Mouse (Mus musculus) heart, embryonic 16.5 days (tissue): ENCODE measurements around the gene Lix1l. TPM values are rescaled to one million over a fixed set of nuclear protein-coding genes. Genes with fewer than 3 reads are reported as not detected.

Experiments used
- ATAC-seq: fragments of 200-750 bp; cut with Nextera tagmentation; replicated peaks from 2 replicates; pipeline ENCODE4 v1.8.0; 2017; ENCODE audit warnings: moderate number of reproducible peaks; ENCODE audit not compliant: insufficient read depth, low FRiP score; ENCODE audit errors: extremely low read depth
- H3K27ac ChIP-seq: fragments of 300-500 bp; sonication (generic); 2 replicates; pipeline ENCODE4 v1.5.1; 2014; ENCODE audit warnings: mild to moderate bottlenecking, low read length, control low read depth, moderate library complexity
- H3K27me3 ChIP-seq: fragments of 300-500 bp; sonication (generic); 2 replicates; pipeline ENCODE4 v1.6.1; 2014; ENCODE audit warnings: low read length, mixed read lengths; ENCODE audit not compliant: control insufficient read depth, insufficient read depth
- H3K36me3 ChIP-seq: fragments of 300-500 bp; sonication (generic); 2 replicates; pipeline ENCODE4 v1.6.1; 2014; ENCODE audit not compliant: control insufficient read depth, insufficient read depth
- H3K4me1 ChIP-seq: fragments of 300-500 bp; sonication (generic); 2 replicates; pipeline ENCODE4 v1.6.1; 2014; ENCODE audit warnings: low read length, mixed read lengths; ENCODE audit not compliant: control insufficient read depth, insufficient read depth
- H3K4me2 ChIP-seq: fragments of 300-500 bp; sonication (generic); 2 replicates; pipeline ENCODE4 v1.6.1; 2014; ENCODE audit warnings: low read depth, mild to moderate bottlenecking, control low read depth, low read length
- H3K4me3 ChIP-seq: fragments of 300-500 bp; sonication (generic); 2 replicates; pipeline ENCODE4 v1.5.1; 2014; ENCODE audit warnings: mild to moderate bottlenecking, control low read depth, low read length
- H3K9ac ChIP-seq: fragments of 300-500 bp; sonication (generic); 2 replicates; pipeline ENCODE4 v1.6.1; 2014; ENCODE audit warnings: low read length, control low read depth
- H3K9me3 ChIP-seq: fragments of 300-500 bp; sonication (generic); replicated peaks from 2 replicates; pipeline ENCODE4 v1.6.1; 2016; ENCODE audit warnings: low read length; ENCODE audit not compliant: control insufficient read depth
- WGBS: fragments of 180-500 bp; shearing (Covaris S2); extraction: QIAGEN DNeasy Blood & Tissue Kit; methylation state at CpG from one replicate; pipeline ENCODE4 v1.1.7; 2014; 5-methylcytosine and 5-hydroxymethylcytosine counted together
- polyA plus RNA-seq: library from polyadenylated mRNA; unstranded; fragments of >200 nt; fragmentation: Nextera tagmentation; extraction: Ambion mirVana; gene quantifications from 2 replicates; pipeline ENCODE4 v1.2.1, GENCODE M21; 2015

Lix1l gene
- polyA plus RNA-seq, 1 experiment from 2014 or later, result 4.3 TPM

- Histone ChIP-seq H3K9me3 (no peaks in the 10 kb centered on the region), H3K36me3 (no peaks in the 10 kb centered on the region), H3K27me3 (no peaks in the 10 kb centered on the region), H3K4me2 (peak within 1 kb of the TSS; percentile 78), H3K4me3 (peak within 1 kb of the TSS; percentile 52), H3K4me1 (peaks cover 4% of the 10 kb centered on the region), H3K27ac (no peak within 1 kb of the TSS), H3K9ac (peak within 1 kb of the TSS; percentile 35)
- WGBS, result 6% methylated on average over 35 of the region's 35 CpGs
- peak; percentile 95 for ATAC-seq
These were observed 68.9 kb downstream of the Lix1l start, which contains the start of gene Ankrd35 for GRCm38 (mm10) chr3:96669727-96670468. Gene Ankrd35 (plus strand): TSS chr3:96670131.

GRCm38 (mm10) chr3:96671519-96671918 lies 70.6 kb downstream of the Lix1l start:
- Histone ChIP-seq H3K27me3 (no peaks in the 10 kb centered on the region), H3K36me3 (no peaks in the 10 kb centered on the region), H3K4me1 (peaks cover 4% of the 10 kb centered on the region), H3K9me3 (no peaks in the 10 kb centered on the region), H3K9ac (no peak overlapping the region), H3K27ac (no peak overlapping the region), H3K4me2 (no peak overlapping the region), H3K4me3 (no peak overlapping the region)
- WGBS, result 91% methylated on average over 5 of the region's 5 CpGs
- no peak for ATAC-seq

GRCm38 (mm10) chr3:96673514-96673913 lies 72.6 kb downstream of the Lix1l start:
- no peak for ATAC-seq
- Histone ChIP-seq H3K9me3 (no peaks in the 10 kb centered on the region), H3K27me3 (0 out of 2 replicates have a peak, but pooled peaks cover 5% of the 10 kb centered on the region), H3K4me3 (no peak overlapping the region), H3K9ac (no peak overlapping the region), H3K27ac (no peak overlapping the region), H3K36me3 (no peaks in the 10 kb centered on the region), H3K4me1 (peaks cover 4% of the 10 kb centered on the region), H3K4me2 (no peak overlapping the region)
- WGBS, result 64% methylated on average over 4 of the region's 4 CpGs

GRCm38 (mm10) chr3:96674442-96674841 lies 73.5 kb downstream of the Lix1l start:
- H3K4me2 ChIP-seq, result no peak overlapping the region
- WGBS, result 62% methylated on average over 8 of the region's 8 CpGs

GRCm38 (mm10) chr3:96675171-96675570 lies 74.2 kb downstream of the Lix1l start:
- Histone ChIP-seq H3K4me2 (no peak overlapping the region), H3K36me3 (no peaks in the 10 kb centered on the region), H3K9me3 (no peaks in the 10 kb centered on the region), H3K4me3 (no peak overlapping the region), H3K27ac (no peak overlapping the region), H3K4me1 (peaks cover 4% of the 10 kb centered on the region), H3K27me3 (0 out of 2 replicates have a peak, but pooled peaks cover 5% of the 10 kb centered on the region), H3K9ac (no peak overlapping the region)
- WGBS, result 83% methylated on average over 3 of the region's 3 CpGs
- no peak for ATAC-seq

More at GRCm38 (mm10) chr3:96674442-96674841, 73.5 kb downstream of the Lix1l start:
- Histone ChIP-seq H3K9ac (no peak overlapping the region), H3K4me3 (no peak overlapping the region), H3K27ac (no peak overlapping the region), H3K27me3 (0 out of 2 replicates have a peak, but pooled peaks cover 5% of the 10 kb centered on the region), H3K36me3 (no peaks in the 10 kb centered on the region), H3K9me3 (no peaks in the 10 kb centered on the region), H3K4me1 (peaks cover 4% of the 10 kb centered on the region)
- ATAC-seq, result no peak

- Histone ChIP-seq H3K27ac (no peak overlapping the region), H3K36me3 (no peaks in the 10 kb centered on the region), H3K9ac (no peak overlapping the region), H3K9me3 (no peaks in the 10 kb centered on the region), H3K27me3 (0 out of 2 replicates have a peak, but pooled peaks cover 5% of the 10 kb centered on the region), H3K4me3 (no peak overlapping the region), H3K4me2 (no peak overlapping the region), H3K4me1 (peaks cover under 1% of the 10 kb centered on the region; the same call in 1 of the 2 replicates)
- WGBS, result 64% methylated on average over 3 of the region's 3 CpGs
- ATAC-seq, result no peak
These were observed 74.7 kb downstream of the Lix1l start for GRCm38 (mm10) chr3:96675690-96676089.

Other genes with a start within 250 kb of the Lix1l start
- gene BC107364, start 148.8 kb upstream of the Lix1l start, polyA plus RNA-seq, result 1.3 and 1.5 TPM in 2 replicates
- 8.5 and 10.9 TPM in 2 replicates for gene Hfe2, start 76.0 kb upstream of the Lix1l start, polyA plus RNA-seq
- gene Txnip, start 43.2 kb upstream of the Lix1l start, polyA plus RNA-seq, result 209 and 226 TPM in 2 replicates
- gene Gm16253, start 24.2 kb upstream of the Lix1l start, polyA plus RNA-seq, result 1.3 and 1.4 TPM in 2 replicates
- 33.4 and 36.4 TPM in 2 replicates for gene Polr3gl, start 7.0 kb upstream of the Lix1l start, polyA plus RNA-seq
- 6.9 and 7.2 TPM in 2 replicates for gene Ankrd34a, start 4.5 kb upstream of the Lix1l start, polyA plus RNA-seq
- 83.8 and 86.4 TPM in 2 replicates for gene Rbm8a, start 28.8 kb downstream of the Lix1l start, polyA plus RNA-seq
- 44.2 and 44.7 TPM in 2 replicates for gene Pex11b, start 34.2 kb downstream of the Lix1l start, polyA plus RNA-seq
- gene Gm42957, start 34.3 kb downstream of the Lix1l start, polyA plus RNA-seq, result 0.14 and 0.19 TPM in 2 replicates
- 0.83 and 1.1 TPM in 2 replicates for gene Itga10, start 44.4 kb downstream of the Lix1l start, polyA plus RNA-seq
- gene Ankrd35, start 69.0 kb downstream of the Lix1l start, polyA plus RNA-seq, result 0.45 and 0.60 TPM in 2 replicates
- 33.6 and 37.5 TPM in 2 replicates for gene Pias3, start 95.2 kb downstream of the Lix1l start, polyA plus RNA-seq
- gene Nudt17, start 107.4 kb downstream of the Lix1l start, polyA plus RNA-seq, result 6.2 and 8.8 TPM in 2 replicates
- gene Polr3c, start 126.5 kb downstream of the Lix1l start, polyA plus RNA-seq, result 28.1 and 31.0 TPM in 2 replicates
- 36.9 and 39.7 TPM in 2 replicates for gene Rnf115, start 126.5 kb downstream of the Lix1l start, polyA plus RNA-seq
- gene Pdzk1, start 228.1 kb downstream of the Lix1l start, polyA plus RNA-seq, result 0.98 TPM in 1 of 2 replicates, not detected in the other
- gene Cd160, start 228.2 kb downstream of the Lix1l start, polyA plus RNA-seq, result 2.3 and 5.5 TPM in 2 replicates